Mouse (Mus musculus) natural killer cell, adult 2 months (primary cell): ENCODE data around the gene H2-M10.2.
"Not testable (repeated sequence)": the region's sequence is repeated elsewhere in the genome, so short reads cannot be mapped to it uniquely, and the experiment has no call there.

Source experiments
- DNase-seq, 2 experiments: peaks; one replicate each; pipeline ENCODE4 v3.0.0; 2022; ENCODE audit warnings: low spot score in 2 of 2

Gene H2-M10.2

DNA sequence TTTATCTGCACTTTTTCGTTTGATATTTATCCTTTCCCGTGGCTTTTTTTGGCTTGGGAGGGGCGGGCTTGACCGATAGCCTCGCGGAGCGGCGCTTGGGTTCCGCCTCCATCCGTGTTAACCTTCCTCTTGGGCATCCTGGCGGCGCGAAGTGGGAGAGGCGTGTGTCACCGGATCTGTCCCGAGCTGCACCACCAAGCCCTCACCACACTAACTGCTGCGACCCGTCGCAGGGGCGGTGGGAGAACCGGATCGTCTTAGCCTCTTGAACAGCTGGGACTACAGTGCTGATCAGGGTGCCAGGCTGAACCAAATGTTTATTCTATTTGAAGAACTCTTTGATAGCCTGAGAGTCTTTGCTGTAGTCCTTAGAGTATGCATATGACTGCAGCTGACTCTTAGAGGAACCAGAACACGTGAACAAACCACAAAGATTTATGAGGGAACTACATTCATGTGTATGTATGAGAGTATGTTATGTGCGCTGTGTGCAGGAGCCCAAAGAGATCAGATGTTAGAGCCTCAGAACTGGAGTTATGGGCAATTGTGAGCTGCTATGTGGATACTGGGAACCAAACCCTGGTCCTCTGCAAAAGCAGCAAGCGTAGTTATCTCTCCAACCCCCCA is 33.9 kb downstream of the H2-M10.2 start:
- peak in 1 of 2 experiments; percentile 28 for DNase-seq

DNA sequence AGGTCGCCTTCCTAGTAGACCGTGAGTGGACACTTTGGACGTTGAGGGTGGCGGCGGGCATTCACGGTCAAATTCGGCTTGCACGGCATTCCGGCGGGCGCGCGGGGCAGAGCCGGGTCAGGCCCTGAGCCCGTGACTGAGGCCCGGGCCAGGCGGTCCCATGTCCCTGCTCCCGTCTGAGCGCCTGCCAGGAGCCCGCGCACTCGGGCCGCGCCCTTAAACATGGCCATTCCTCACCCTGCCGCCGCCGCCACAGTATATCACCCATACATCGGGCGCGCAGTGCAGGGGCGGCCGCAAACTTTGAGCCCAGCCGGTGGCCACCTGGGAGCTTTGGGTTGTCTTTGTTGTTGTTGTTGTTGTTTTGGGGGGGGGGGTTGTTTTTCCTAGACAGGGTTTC is 37.4 kb downstream of the H2-M10.2 start:
- no peak for DNase-seq

DNA sequence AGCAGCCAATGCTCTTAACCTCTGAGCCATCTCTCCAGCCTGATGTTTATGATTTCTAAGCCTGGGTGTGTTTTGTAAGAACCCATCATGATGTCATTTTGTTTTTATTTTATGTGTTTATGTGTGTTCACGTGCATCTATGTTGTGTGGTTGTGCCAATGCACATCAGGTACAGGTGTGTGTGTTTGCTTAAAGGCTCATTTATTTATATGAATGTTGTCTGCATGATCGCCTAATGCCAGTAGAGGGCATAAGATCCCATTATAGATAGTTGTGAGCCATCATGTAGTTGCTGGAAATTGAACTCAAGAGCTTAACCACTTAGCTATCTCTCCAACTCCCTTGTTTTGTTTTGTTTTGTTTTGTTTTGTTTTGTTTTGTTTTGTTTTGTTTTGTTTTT is 40.5 kb downstream of the H2-M10.2 start:
- no peak for DNase-seq

DNA sequence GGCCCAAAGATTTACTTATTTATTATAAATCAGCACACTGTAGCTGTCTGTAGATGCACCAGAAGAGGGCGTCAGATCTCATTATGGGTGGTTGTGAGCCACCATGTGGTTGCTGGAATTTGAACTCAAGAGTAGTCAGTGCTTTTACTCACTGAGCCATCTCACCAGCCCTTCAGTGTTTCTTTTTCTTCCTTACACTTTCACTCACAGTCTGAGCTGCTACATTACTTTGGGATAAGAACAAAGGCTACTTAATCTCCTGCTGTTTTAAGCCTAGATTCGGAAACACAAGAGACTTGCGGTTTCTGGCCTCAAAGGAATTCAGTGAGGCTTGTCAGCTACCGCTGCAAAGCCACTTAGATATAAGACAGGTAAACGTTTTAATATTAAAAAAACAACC is 42.3 kb downstream of the H2-M10.2 start:
- no peak for DNase-seq

DNA sequence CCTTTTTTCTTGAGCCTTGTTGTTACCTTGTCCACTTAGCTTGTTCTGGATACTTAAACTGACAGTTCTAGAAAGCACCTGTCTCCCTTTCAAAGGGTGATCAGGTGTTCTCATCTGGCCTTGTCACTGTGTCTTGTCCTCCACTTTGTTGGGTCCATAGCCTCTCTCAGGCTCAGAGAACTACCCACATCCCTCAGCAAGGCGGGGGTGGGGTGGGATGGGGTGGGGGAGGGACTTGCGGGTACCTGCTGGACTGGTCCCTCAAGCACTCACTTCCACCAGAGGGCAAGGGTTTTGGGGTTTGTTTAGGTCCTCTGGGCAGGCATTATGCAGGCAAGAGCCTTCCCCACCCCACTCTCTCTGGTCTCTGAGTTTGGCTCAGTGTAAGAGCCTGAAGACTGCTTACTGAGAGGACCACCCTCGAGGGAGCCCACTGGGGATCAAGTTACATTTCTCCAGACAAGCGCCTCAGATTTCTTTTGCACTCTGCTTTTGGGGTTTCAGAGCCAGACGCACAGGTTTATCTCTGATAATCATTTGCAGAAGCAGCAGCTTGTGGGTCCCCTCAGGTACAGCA is 45.6 kb downstream of the H2-M10.2 start:
- DNase-seq, result no peak

DNA sequence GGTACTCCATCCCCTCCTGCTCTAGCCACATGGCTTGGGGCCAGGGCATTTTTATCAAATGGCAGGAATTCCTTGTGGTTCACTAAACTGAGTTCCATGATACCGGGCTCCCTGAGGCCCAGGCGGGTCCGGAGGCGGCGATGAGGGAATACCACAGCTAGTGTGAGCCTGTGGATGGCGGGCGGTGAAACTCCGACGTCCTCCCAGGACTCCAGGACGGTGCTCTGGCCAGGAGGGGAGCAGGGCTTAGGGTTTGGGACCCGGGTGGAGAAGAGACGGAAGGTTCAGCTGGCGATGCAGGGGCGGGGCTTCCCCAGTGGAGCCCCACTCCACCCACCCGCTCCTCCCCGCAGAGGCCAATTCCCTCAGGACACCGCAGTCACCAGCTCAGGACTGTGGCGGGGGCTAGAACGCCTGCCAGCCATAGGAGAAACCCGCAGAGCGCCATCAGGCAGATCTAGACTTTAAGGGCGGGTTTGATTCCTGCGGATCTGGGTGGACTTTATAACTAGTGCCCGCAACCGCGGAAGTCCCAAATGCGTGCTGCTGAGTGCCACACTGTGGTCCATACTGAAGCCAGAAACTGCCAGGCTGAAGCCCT is 48.9 kb downstream of the H2-M10.2 start:
- no peak for DNase-seq

DNA sequence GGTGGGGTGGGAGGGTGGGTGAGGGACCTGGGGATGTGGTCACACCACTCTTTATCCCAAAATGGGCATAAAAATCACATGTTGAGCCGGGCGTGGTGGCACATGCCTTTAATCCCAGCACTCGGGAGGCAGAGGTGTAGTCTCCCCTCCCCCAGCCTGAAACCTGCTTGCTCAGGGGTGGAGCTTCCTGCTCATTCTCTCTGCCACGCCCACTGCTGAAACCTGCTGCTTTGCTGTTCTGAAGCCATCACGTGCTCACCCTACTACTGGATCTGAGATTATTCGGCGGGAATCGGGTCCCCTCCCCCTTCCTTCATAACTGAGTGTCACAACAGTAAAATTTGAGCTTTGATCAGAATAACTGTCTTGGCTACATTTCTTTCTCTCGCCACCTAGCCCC is 51.0 kb downstream of the H2-M10.2 start:
- not testable (repeated sequence) for DNase-seq
